Mouse (Mus musculus) heart, adult 2 months (tissue): ENCODE results near the gene Txn1.

Source experiments
- CTCF ChIP-seq: fragments of 200-600 bp; IDR thresholded peaks from 2 replicates; pipeline ENCODE4 v1.8.1; 2022; ENCODE audit warnings: antibody characterized with exemption, mild to moderate bottlenecking, moderate library complexity
- EP300 ChIP-seq: fragments of 200-500 bp; IDR thresholded peaks from 2 replicates; pipeline ENCODE4 v1.6.1; 2011; ENCODE audit warnings: low read depth, low read length, control low read depth; ENCODE audit not compliant: insufficient read depth
- POLR2A ChIP-seq: fragments of 200-500 bp; IDR thresholded peaks from 2 replicates; pipeline ENCODE4 v1.6.1; 2011; ENCODE audit warnings: mild to moderate bottlenecking, low read depth, low read length, control low read depth; ENCODE audit not compliant: insufficient read depth

- TF ChIP-seq CTCF (no peak), POLR2A (no peak), EP300 (no peak)
Measured at GRCm38 (mm10) chr4:57958098-57958497, 1.9 kb upstream of the Txn1 start.
